Mouse (Mus musculus): ENCODE data around the gene Snap91. TPM values are rescaled to one million over a fixed set of nuclear protein-coding genes. Genes with fewer than 3 reads are reported as not detected.

Snap91 gene
- polyA plus RNA-seq, 1 experiment from 2014 or later = 0.26 TPM

DNA sequence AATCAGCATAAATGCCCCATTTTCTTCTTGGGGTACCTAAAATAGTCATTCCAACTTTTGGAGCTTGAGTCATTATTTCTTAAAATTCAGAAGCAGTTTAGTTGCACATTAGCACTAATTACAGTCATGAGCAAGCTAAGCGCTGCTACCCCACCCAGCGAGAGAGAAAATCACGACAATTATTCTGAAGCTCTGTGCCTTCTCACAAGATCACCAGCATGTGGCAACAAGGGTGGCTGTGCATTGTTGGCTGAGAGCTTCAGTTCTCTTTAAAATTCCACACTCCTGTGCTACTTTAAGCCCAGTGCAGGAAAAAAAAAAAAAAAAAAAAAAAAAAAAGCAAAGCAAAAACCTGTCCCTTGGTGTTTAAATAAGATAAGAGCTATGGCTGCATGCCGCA, 22.4 kb downstream of the Snap91 start:
- ATAC-seq (ENCODE audit: insufficient read depth) = no peak
- Histone ChIP-seq H3K27me3 (no peaks in the 10 kb centered on the region), H3K4me3 (replicated peaks) (no peak overlapping the region), H3K9me3 (replicated peaks) (no peaks in the 10 kb centered on the region), H3K36me3 (replicated peaks) (no peaks in the 10 kb centered on the region), H3K4me1 (replicated peaks) (no peaks in the 10 kb centered on the region), H3K9ac (no peak overlapping the region), H3K4me2 (no peak overlapping the region), H3K27ac (replicated peaks) (no peak overlapping the region)
- WGBS (ENCODE audit: insufficient replicate concordance) = 72% methylated on average over 4 of the region's 4 CpGs

DNA sequence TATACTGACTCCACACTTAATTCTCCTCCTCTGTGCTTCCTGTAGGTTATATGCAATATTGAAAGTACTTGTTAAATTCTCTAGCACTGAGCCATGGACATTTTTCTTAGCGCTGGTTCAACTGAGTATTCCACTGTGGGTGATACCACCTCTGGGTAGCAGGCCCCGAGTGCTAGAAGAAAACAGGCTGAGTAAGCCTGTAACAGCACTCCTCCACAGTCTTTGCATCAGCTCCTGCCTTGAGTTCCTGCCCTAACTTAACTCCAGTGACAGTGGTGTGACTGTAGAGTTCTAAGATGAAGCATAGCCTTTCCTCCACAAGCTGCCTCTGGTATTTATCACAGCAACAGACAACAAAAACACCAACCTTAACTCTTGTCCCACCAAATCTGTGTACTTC, 22.8 kb downstream of the Snap91 start:
- no peaks in the 10 kb centered on the region for H3K36me3 ChIP-seq (replicated peaks)
- 71% methylated on average over 2 of the region's 2 CpGs for WGBS (ENCODE audit: insufficient replicate concordance)

DNA sequence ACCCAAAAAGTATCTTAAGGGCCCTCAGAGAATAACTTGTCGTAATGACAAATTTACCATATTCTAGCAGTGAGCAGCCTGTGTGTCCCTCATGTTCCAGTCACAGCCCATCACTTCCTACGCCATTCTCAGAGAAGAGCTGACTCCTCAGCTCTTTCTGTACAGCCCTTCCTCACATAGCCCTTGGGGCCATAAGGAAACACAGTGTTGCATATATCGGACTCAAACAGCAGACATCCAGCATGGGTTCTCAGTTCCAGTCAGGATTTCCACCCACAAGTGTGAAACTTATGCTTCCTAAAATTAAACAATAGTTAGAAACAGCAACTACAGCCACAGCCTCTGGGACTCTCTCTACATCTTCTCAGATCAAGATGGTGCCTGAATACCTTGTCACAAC, 27.6 kb downstream of the Snap91 start:
- no peaks in the 10 kb centered on the region for H3K36me3 ChIP-seq (replicated peaks)
- ATAC-seq (ENCODE audit: insufficient read depth) = no peak
- H3K9me3 ChIP-seq (replicated peaks) = no peaks in the 10 kb centered on the region
- 67% methylated on average over 3 of the region's 3 CpGs for WGBS (ENCODE audit: insufficient replicate concordance)
- no peak overlapping the region for H3K4me3 ChIP-seq (replicated peaks)
- no peaks in the 10 kb centered on the region for H3K27me3 ChIP-seq
- no peaks in the 10 kb centered on the region for H3K4me1 ChIP-seq (replicated peaks)
- no peak overlapping the region for H3K27ac ChIP-seq (replicated peaks)
- no peak overlapping the region for H3K4me2 ChIP-seq
- no peak overlapping the region for H3K9ac ChIP-seq

More for the DNA sequence above, 22.8 kb downstream of the Snap91 start:
- Histone ChIP-seq H3K4me3 (replicated peaks) (no peak overlapping the region), H3K4me1 (replicated peaks) (no peaks in the 10 kb centered on the region), H3K27me3 (no peaks in the 10 kb centered on the region), H3K9me3 (replicated peaks) (no peaks in the 10 kb centered on the region), H3K9ac (no peak overlapping the region), H3K4me2 (no peak overlapping the region), H3K27ac (replicated peaks) (no peak overlapping the region)
- ATAC-seq (ENCODE audit: insufficient read depth) = no peak

DNA sequence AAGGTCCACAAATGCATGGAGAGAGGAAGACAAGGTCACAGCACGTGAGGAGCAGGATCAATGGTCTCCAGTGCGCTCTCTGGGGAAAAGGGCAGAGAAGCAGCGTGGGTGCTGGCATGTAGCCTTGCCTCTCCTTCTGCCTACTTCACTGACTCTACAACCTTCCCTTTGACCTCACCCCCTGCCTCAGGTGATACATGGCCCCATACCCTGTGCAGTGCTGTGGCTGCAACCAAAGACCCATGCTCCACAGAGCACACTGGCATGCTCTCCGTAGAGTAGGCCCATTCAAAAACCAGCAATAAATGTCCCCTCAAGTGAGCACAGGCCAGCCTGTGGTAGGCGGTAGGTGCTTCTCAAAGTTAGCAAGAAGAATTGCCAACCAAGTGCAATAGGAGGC, 28.8 kb downstream of the Snap91 start:
- Histone ChIP-seq H3K27ac (replicated peaks) (no peak overlapping the region), H3K9ac (no peak overlapping the region), H3K36me3 (replicated peaks) (no peaks in the 10 kb centered on the region), H3K4me1 (replicated peaks) (no peaks in the 10 kb centered on the region), H3K4me2 (no peak overlapping the region), H3K9me3 (replicated peaks) (no peaks in the 10 kb centered on the region), H3K27me3 (no peaks in the 10 kb centered on the region), H3K4me3 (replicated peaks) (no peak overlapping the region)
- no peak for ATAC-seq (ENCODE audit: insufficient read depth)
- 63% methylated on average over 5 of the region's 5 CpGs for whole genome bisulfite sequencing (ENCODE audit: insufficient replicate concordance)

DNA sequence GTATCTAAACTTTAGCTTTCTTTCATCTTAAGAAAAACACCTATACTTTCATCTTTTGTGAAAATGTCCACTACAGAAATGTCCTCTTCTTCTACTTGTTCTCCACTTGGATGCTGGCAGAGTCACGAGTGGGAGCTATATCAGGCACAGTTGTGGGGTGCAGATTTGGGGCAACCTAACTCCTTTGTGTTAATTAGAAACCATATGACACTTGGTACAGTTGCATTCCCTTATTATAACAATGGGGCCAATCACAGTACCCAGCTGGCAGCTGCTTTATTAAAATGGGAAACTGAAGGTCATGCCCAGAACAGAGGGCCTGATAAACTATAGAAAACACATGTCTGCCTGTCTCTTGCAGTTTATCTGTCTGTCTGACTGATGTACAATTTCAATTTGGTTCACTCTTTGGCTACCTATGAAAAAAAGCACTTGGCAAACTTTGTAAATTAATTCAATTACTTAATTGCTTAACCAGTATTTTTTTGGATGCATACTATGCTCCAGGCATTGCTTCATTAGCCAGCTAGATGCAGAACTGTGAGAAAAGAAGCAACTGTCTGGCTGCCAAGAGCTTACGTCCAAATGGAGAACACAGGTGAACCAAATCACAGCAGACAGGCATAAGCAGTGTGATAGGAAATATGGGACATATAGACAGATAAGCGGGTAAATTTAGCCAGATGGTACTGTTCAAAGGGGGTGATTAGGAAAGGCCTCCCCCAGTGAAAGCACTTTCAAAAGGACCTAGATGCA, 29.8 kb downstream of the Snap91 start:
- H3K36me3 ChIP-seq (replicated peaks) = no peaks in the 10 kb centered on the region
- H3K4me3 ChIP-seq (replicated peaks) = no peak overlapping the region
- H3K9ac ChIP-seq = no peak overlapping the region
- no peak overlapping the region for H3K27ac ChIP-seq (replicated peaks)
- no peaks in the 10 kb centered on the region for H3K9me3 ChIP-seq (replicated peaks)
- no peaks in the 10 kb centered on the region for H3K27me3 ChIP-seq
- no peak for ATAC-seq (ENCODE audit: insufficient read depth)
- H3K4me1 ChIP-seq (replicated peaks) = no peaks in the 10 kb centered on the region
- WGBS (ENCODE audit: insufficient replicate concordance) = 50% methylated on average over 3 of the region's 3 CpGs
- H3K4me2 ChIP-seq = no peak overlapping the region

DNA sequence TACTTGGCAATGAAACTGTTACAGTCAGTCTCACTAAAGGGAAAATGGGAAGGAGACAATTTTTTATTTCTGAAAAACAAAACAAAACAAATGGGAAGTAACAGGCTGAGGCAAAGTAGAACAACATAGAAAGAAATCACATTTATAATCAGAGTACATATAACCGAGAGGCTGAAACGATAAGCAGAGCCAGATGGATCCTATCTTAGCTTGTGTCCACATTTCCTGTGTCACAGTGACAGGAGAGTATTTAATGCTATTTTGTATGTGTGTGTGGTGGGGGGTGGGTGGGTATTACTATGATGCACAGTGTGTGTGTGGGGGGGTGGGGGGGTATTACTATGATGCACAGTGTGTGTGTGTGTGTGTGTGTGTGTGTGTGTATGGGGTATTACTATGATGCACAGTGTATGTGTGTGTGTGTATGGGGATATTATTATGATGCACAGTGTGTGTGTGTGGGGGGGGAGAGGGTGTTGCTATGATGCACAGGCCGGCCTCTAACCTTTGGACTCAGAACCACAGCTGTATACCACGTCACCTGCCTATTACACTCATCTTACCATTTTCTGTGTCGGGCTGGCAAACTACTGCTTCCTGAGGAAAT, 36.6 kb downstream of the Snap91 start:
- no peaks in the 10 kb centered on the region for H3K36me3 ChIP-seq (replicated peaks)
- no peak overlapping the region for H3K4me2 ChIP-seq
- 64% methylated on average over 5 of the region's 5 CpGs for WGBS (ENCODE audit: insufficient replicate concordance)
- H3K27ac ChIP-seq (replicated peaks) = no peak overlapping the region
- no peak overlapping the region for H3K4me3 ChIP-seq (replicated peaks)
- H3K27me3 ChIP-seq = no peaks in the 10 kb centered on the region
- H3K9me3 ChIP-seq (replicated peaks) = no peaks in the 10 kb centered on the region
- H3K9ac ChIP-seq = no peak overlapping the region
- H3K4me1 ChIP-seq (replicated peaks) = no peaks in the 10 kb centered on the region
- no peak for ATAC-seq (ENCODE audit: insufficient read depth)

DNA sequence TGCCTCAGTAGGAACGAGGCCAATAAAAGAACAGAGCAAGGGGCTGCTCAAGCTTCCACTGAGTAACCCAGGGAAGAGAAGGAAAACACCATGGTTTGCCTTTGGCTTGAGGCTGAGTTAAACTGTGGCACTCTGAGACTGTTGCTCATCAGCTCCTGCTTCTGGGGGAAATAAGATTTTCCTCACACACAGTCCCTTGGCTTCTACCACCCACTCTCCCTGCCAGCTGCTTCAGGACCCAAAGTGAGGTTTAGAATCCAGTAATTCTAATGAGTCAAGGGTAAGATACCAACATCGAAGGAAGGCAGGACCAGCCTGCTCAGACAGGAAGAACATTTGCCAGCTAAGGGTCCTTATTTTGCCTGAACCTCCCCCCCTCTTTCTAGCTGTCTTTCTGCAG, 50.7 kb downstream of the Snap91 start:
- Histone ChIP-seq H3K9ac (no peak overlapping the region), H3K9me3 (replicated peaks) (no peaks in the 10 kb centered on the region), H3K36me3 (replicated peaks) (no peaks in the 10 kb centered on the region), H3K27ac (replicated peaks) (no peak overlapping the region), H3K4me3 (replicated peaks) (no peak overlapping the region), H3K4me2 (no peak overlapping the region), H3K4me1 (replicated peaks) (no peaks in the 10 kb centered on the region), H3K27me3 (no peaks in the 10 kb centered on the region)
- no peak for ATAC-seq (ENCODE audit: insufficient read depth)
- 51% methylated on average over 2 of the region's 2 CpGs for WGBS (ENCODE audit: insufficient replicate concordance)

DNA sequence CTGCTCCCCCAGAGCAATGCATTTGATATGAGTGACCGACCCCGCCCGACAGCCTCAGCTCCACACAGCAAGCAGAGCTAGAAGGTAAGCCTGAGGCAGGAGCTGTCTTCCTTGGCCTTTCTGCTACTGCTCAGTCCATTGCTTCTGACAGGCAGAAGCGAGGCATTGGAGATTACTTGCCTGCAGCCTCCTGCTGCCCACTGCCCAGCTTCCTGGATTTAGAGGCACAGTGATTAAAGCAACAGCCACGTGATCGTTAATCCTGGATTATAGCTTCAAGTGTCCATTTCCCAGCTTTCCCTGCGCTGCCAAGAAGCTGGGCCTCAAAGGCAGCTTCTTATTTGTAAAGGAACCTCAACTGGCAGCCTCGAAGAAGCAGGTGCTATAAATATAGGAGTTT, 51.4 kb downstream of the Snap91 start:
- Histone ChIP-seq H3K9ac (no peak overlapping the region), H3K9me3 (replicated peaks) (no peaks in the 10 kb centered on the region), H3K27ac (replicated peaks) (no peak overlapping the region), H3K27me3 (no peaks in the 10 kb centered on the region), H3K36me3 (replicated peaks) (no peaks in the 10 kb centered on the region), H3K4me3 (replicated peaks) (no peak overlapping the region), H3K4me1 (replicated peaks) (no peaks in the 10 kb centered on the region), H3K4me2 (no peak overlapping the region)
- ATAC-seq (ENCODE audit: insufficient read depth) = no peak
- WGBS (ENCODE audit: insufficient replicate concordance) = 62% methylated on average over 8 of the region's 8 CpGs

DNA sequence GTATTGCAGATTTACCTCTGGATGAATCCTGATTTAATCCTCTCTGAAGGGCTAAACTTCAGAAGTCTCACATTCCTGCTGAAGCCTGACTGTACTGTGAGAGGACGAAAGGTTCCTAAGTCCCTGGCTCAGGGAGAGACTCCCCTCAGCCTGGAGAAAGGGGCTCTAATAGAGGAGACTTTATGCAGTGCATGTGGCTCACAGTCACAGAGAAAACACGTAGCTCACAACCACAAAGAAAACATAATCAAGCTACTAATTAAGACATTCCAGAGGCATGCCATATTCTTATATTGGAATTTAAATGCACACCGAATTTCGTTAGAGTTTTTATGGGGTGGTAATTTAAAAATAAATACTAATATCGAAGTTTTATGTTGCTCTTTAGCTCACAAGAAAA, 61.1 kb downstream of the Snap91 start:
- no peak for ATAC-seq (ENCODE audit: insufficient read depth)
- 68% methylated on average over 5 of the region's 5 CpGs for WGBS (ENCODE audit: insufficient replicate concordance)
- H3K36me3 ChIP-seq (replicated peaks) = no peaks in the 10 kb centered on the region

DNA sequence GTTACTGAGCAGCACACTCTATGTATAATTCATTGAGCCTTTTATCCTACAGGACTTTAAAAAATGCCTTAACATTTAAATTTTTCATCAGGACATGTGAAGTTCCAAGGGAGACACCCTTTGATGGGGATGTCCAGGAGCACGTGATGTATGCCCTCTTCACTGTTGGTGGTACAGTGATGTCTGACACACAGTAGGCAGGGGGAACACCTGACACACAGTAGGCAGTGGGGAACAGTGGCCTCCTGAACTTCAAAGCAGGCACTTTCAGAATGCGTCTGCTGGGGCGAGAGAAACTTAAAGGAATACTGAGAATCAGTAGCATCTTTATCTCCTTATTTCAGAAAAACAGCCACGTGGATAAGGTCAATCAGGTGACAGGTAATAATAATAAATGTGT, 62.8 kb downstream of the Snap91 start:
- Histone ChIP-seq H3K27ac (replicated peaks) (no peak overlapping the region), H3K4me3 (replicated peaks) (no peak overlapping the region), H3K9me3 (replicated peaks) (no peaks in the 10 kb centered on the region), H3K4me2 (no peak overlapping the region), H3K27me3 (no peaks in the 10 kb centered on the region), H3K36me3 (replicated peaks) (no peaks in the 10 kb centered on the region), H3K9ac (no peak overlapping the region), H3K4me1 (replicated peaks) (no peaks in the 10 kb centered on the region)
- ATAC-seq (ENCODE audit: insufficient read depth) = no peak
- WGBS (ENCODE audit: insufficient replicate concordance) = 45% methylated on average over 4 of the region's 4 CpGs

More for the DNA sequence above, 61.1 kb downstream of the Snap91 start:
- Histone ChIP-seq H3K9ac (no peak overlapping the region), H3K27me3 (no peaks in the 10 kb centered on the region), H3K4me1 (replicated peaks) (no peaks in the 10 kb centered on the region), H3K27ac (replicated peaks) (no peak overlapping the region), H3K4me2 (no peak overlapping the region), H3K4me3 (replicated peaks) (no peak overlapping the region), H3K9me3 (replicated peaks) (no peaks in the 10 kb centered on the region)

DNA sequence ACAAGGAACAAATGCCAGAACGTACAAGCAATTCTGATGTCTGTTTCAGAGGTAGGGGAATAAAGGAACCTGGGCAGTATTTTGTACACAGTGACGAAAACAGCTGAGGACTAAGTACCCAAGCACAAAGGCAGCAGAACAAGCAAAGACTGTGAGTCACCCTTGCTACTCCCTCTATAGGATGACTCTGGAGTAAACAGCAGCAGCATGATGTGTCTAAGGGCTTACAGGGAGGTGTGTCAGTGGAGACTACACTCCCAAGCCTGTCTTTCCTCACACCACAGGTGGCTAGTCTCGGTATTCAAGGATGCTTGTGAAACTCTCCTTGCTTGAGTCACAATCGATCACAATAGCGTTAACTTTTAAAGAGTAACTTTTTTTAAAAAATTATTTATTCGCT, 66.1 kb downstream of the Snap91 start:
- no peak for ATAC-seq (ENCODE audit: insufficient read depth)
- H3K27me3 ChIP-seq = no peaks in the 10 kb centered on the region
- no peak overlapping the region for H3K4me3 ChIP-seq (replicated peaks)
- WGBS (ENCODE audit: insufficient replicate concordance) = 66% methylated on average over 6 of the region's 6 CpGs
- H3K9ac ChIP-seq = no peak overlapping the region
- no peaks in the 10 kb centered on the region for H3K9me3 ChIP-seq (replicated peaks)
- H3K36me3 ChIP-seq (replicated peaks) = no peaks in the 10 kb centered on the region
- no peak overlapping the region for H3K27ac ChIP-seq (replicated peaks)
- H3K4me2 ChIP-seq = no peak overlapping the region
- no peaks in the 10 kb centered on the region for H3K4me1 ChIP-seq (replicated peaks)

DNA sequence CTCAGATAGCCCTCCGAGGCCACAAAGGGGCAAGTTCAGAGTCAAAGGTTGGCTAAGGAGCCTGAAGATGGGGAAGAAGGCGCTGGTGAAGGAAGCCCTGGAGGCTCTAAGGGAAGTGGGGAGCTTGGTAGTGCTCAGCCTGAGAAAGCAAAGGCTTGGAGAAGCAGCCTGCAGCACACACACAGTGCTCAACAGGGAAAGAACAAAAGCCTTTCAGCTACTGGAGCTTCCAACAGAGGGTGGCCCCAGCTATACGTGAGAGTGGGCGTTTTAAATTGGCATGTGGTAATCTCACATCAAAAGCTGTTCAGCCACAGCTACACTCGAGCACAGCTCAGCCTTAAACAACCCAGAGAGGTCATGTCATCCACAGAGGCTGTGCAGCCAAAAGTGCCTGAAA, 67.1 kb downstream of the Snap91 start:
- Histone ChIP-seq H3K27me3 (no peaks in the 10 kb centered on the region), H3K36me3 (replicated peaks) (no peaks in the 10 kb centered on the region), H3K4me2 (no peak overlapping the region), H3K27ac (replicated peaks) (no peak overlapping the region), H3K4me3 (replicated peaks) (no peak overlapping the region), H3K9me3 (replicated peaks) (no peaks in the 10 kb centered on the region), H3K4me1 (replicated peaks) (no peaks in the 10 kb centered on the region), H3K9ac (no peak overlapping the region)
- 35% methylated on average over 5 of the region's 5 CpGs for WGBS (ENCODE audit: insufficient replicate concordance)
- no peak for ATAC-seq (ENCODE audit: insufficient read depth)
